Mouse (Mus musculus) heart, embryonic 10.5 days (tissue): ENCODE results near the gene Traf7. TPM values are rescaled to one million over a fixed set of nuclear protein-coding genes. Genes with fewer than 3 reads are reported as not detected.
A peak's percentile ranks its signal among the peaks of the same experiment; 100 is the strongest.

Source experiments
- DNase-seq: peaks from one replicate; pipeline ENCODE4 v3.0.0-alpha.2; 2017; ENCODE audit warnings: low spot score
- H3K27ac ChIP-seq: fragments of 300-500 bp; sonication (generic); 2 replicates; pipeline ENCODE4 v1.5.1; 2016; ENCODE audit warnings: mild to moderate bottlenecking
- H3K27me3 ChIP-seq: fragments of 300-500 bp; sonication (generic); 2 replicates; pipeline ENCODE4 v1.6.1; 2016; ENCODE audit warnings: mild to moderate bottlenecking; ENCODE audit not compliant: poor library complexity, insufficient read depth, severe bottlenecking
- H3K36me3 ChIP-seq: fragments of 300-500 bp; sonication (generic); 2 replicates; pipeline ENCODE4 v1.6.1; 2016; ENCODE audit warnings: mild to moderate bottlenecking, moderate library complexity
- H3K4me1 ChIP-seq: fragments of 300-500 bp; sonication (generic); 2 replicates; pipeline ENCODE4 v1.6.1; 2016; ENCODE audit warnings: mild to moderate bottlenecking
- H3K4me3 ChIP-seq: fragments of 300-500 bp; sonication (generic); 2 replicates; pipeline ENCODE4 v1.5.1; 2016; ENCODE audit warnings: mild to moderate bottlenecking, moderate library complexity
- H3K9me3 ChIP-seq: fragments of 300-500 bp; sonication (generic); 2 replicates; pipeline ENCODE4 v1.6.1; 2016; ENCODE audit warnings: mild to moderate bottlenecking, moderate library complexity
- WGBS: fragments of 180-500 bp; shearing (Covaris S2); methylation state at CpG from one replicate; pipeline ENCODE4 v1.1.7; 2016; 5-methylcytosine and 5-hydroxymethylcytosine counted together
- polyA plus RNA-seq: library from polyadenylated mRNA; unstranded; fragments of >200 nt; fragmentation: Nextera tagmentation; extraction: Ambion mirVana; gene quantifications from 2 replicates; pipeline ENCODE4 v1.2.1, GENCODE M21; 2016

The Traf7 gene
- polyA plus RNA-seq, 1 experiment from 2014 or later: 93.5 TPM

DNA sequence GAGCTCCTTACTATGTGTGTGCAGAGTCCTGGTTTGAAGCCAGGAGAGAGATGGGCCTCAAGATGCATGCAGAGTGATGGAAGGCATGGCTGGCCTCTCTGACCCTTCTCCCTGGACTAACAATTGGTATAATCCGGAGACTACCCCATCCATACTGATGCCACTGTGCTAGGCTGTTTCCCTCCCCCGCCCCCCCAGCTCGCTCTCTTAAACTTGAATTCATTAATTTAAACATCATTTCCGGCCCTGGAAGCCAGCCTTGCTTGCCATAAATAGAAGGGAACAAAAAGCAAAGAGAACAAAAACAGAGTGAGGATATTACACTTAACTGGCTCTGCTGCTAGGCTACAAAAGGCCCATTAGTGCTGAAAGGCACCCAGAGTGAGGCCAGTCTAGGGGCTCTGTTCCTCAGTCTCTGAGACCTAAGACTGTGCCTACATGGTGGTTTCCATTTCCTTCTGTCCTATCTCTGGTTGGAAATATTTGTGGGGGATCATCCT lies 30.9 kb upstream of the Traf7 start:
- 76% methylated on average over 4 of the region's 4 CpGs for WGBS
- no peak for DNase-seq

DNA sequence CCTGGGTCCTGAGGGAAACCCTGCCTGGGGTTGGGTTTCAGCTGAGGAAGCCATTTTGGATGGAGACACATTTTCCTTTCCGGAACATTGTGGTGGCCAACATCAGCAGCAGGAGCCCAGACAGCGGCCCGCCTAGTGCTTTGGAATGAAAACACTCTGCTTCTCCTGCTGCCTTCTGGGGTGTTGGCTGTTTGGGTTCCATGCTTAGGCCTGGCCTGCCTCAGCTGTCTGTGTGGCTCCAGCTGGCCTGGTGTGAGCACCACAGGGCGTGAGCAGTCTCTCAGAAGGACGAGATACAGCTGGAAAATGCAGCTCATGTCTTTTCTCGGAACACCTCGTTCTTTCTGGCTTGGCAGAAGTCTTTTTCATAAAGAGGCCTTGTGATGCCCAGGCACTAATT lies 29.4 kb upstream of the Traf7 start:
- Histone ChIP-seq H3K27ac (no peak overlapping the region), H3K9me3 (no peaks in the 10 kb centered on the region), H3K4me3 (no peak overlapping the region), H3K36me3 (no peaks in the 10 kb centered on the region; the same call in 1 of the 2 replicates), H3K27me3 (no peaks in the 10 kb centered on the region), H3K4me1 (peaks cover 32% of the 10 kb centered on the region)
- WGBS: 81% methylated on average over 7 of the region's 7 CpGs
- DNase-seq: no peak

More for the DNA sequence above, 30.9 kb upstream of the Traf7 start:
- Histone ChIP-seq H3K4me3 (no peak overlapping the region), H3K4me1 (peaks cover 38% of the 10 kb centered on the region), H3K27me3 (no peaks in the 10 kb centered on the region), H3K36me3 (no peaks in the 10 kb centered on the region; the same call in 1 of the 2 replicates), H3K27ac (peak overlapping the region; percentile 49; the same call in 1 of the 2 replicates), H3K9me3 (no peaks in the 10 kb centered on the region)

DNA sequence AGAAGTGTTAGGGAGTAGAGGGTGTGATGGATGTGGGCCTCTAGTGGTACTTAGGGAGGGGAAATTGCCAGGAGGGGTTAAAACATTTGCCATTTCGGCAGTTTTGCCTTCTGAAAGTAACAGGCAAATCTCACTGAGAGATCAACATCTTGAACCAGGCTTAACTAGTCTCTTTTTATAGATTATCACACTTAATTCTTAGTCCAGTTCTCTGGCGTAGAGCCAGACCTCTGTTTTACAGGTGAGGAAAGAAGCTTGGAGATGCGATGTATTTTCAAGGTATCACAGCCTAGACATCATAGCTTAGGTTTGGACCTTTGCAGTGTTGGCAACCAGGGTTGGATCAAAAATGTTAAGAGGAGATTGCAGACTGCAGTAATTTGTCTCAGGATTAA lies 23.3 kb upstream of the Traf7 start:
- H3K27ac ChIP-seq: peak overlapping the region; percentile 97
- H3K9me3 ChIP-seq: no peaks in the 10 kb centered on the region
- WGBS: 65% methylated on average over 3 of the region's 3 CpGs

DNA sequence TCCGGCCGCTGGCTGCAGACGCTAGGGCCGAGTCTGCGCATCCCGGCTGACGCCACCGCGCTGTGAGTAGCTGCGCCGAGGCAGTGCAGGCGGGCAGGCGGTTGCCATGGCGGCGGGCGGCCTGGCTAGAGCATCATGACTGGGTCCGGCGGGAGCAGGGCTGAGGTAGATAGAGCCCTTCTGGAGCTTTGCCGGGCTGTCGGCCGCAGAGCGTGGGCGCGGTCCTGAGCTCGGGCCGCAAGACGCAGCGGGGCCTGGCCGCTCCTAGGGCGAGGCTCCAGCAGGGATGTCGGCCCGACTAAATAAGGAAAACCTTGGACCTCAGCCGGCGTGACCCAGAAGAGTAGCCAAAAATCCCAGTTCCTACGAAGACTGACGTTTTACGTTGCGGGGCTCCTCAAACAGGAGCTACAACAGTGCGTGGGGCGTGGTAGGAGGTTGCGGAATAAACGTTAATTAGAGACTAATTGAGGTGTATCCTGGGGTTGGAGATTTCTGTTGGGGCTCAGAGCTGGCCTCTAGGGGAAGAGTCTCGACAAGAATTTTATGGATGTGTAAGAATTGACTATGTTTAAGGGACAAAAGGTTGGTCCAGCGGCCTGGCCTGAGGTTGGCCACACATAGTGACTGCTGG lies 22.8 kb upstream of the Traf7 start:
- Histone ChIP-seq H3K4me3 (peak overlapping the region; percentile 86), H3K27ac (peak overlapping the region; percentile 97), H3K27me3 (peaks cover 17% of the 10 kb centered on the region; the same call in 1 of the 2 replicates), H3K4me1 (peaks cover 22% of the 10 kb centered on the region), H3K36me3 (peaks cover 4% of the 10 kb centered on the region), H3K9me3 (no peaks in the 10 kb centered on the region)
- under 1% methylated on average over 44 of the region's 44 CpGs for whole genome bisulfite sequencing
- DNase-seq: peak; percentile 93

More for the DNA sequence above, 23.3 kb upstream of the Traf7 start:
- Histone ChIP-seq H3K27me3 (peaks cover 17% of the 10 kb centered on the region; the same call in 1 of the 2 replicates), H3K4me1 (peaks cover 22% of the 10 kb centered on the region), H3K36me3 (peaks cover 4% of the 10 kb centered on the region), H3K4me3 (peak overlapping the region; percentile 86)
- no peak for DNase-seq

DNA sequence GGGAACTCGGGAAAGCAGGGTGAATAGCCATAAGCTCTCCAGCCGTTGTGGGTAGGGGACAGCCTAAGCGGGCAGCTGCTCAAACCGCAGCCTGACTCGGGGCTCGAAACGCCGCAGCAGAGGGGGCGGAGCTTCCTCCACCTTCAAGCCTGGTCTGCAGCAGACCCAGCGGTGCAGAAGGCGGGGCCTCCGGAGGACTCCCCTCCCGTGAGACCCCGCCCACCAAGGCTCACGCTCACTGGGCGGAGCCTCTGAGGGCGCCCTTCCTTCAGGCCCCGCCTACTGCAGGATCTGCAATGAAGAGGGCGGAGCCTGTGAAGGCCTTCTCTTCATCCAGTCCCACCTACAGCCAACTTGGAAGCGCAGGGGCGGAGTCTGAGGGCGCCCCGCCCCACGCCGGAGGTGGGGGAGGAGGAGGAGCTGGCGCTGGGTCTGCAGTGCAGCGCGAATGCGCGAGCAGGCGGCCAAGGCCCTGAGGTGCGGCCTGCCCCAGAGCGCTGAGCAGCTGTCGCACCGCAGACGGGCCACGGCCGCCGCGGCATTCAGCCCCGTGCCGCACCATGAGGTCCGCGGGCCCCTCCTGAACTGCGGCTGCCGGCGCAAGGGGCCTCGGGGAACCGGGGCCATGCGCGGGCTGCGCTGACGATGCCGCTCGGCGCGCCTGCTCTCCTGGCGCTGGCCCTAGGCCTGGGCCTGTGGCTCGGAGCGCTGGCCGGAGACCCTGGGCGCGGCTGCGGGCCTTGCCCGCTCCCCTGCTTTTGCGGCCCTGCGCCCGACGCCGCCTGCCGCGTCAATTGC lies 22.1 kb upstream of the Traf7 start, which contains the start of gene Pkd1:
Gene Pkd1 (plus strand): TSS at position 217 of the 798 bp plus-strand sequence.
- peak within 1 kb of the TSS; percentile 86 for H3K4me3 ChIP-seq
- H3K27me3 ChIP-seq: peaks cover 20% of the 10 kb centered on the region
- H3K9me3 ChIP-seq: no peaks in the 10 kb centered on the region
- H3K4me1 ChIP-seq: peaks cover 23% of the 10 kb centered on the region
- DNase-seq: peak; percentile 100
- under 1% methylated on average over 72 of the region's 72 CpGs for WGBS
- H3K27ac ChIP-seq: peak within 1 kb of the TSS; percentile 97
- peaks cover 4% of the 10 kb centered on the region for H3K36me3 ChIP-seq

DNA sequence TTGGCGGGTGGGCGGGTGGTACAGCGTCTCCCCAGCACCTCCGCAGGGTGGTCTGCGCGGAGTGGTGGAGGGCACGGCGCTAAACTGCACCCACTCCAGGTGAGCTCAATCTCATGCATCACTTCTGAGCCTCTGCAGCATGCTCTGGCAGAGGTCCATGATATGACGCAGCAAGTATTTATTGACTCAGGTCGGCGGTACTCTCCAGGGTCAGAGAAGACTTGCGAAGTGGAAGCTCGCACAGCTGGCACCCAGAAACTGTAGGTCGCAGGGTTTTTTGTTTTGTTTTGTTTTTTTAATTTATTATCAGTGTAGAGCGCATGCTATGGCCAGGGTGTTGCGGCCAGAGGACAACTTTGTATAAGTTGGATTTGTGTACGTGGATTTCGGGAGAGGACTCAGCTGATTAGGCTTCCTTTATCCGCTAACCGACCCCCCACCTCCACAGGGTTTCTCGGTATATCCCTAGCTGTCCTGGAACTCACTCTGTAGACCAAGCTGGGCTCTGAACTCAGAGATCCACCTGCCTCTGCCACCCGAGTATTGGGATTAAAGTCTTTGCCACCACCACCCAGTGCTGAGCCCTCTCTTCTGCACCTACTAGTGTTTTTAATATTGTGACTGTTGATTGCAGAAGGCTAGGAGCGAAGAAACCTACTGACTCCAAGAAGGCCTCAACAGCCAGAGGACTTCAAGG lies 21.3 kb upstream of the Traf7 start:
- WGBS: 3% methylated on average over 23 of the region's 23 CpGs
- H3K27ac ChIP-seq: peak overlapping the region; percentile 97
- H3K36me3 ChIP-seq: peaks cover 4% of the 10 kb centered on the region; the same call in 1 of the 2 replicates
- peak overlapping the region; percentile 86 for H3K4me3 ChIP-seq
- no peaks in the 10 kb centered on the region for H3K9me3 ChIP-seq
- peaks cover 27% of the 10 kb centered on the region for H3K4me1 ChIP-seq
- no peak for DNase-seq
- peaks cover 25% of the 10 kb centered on the region for H3K27me3 ChIP-seq

DNA sequence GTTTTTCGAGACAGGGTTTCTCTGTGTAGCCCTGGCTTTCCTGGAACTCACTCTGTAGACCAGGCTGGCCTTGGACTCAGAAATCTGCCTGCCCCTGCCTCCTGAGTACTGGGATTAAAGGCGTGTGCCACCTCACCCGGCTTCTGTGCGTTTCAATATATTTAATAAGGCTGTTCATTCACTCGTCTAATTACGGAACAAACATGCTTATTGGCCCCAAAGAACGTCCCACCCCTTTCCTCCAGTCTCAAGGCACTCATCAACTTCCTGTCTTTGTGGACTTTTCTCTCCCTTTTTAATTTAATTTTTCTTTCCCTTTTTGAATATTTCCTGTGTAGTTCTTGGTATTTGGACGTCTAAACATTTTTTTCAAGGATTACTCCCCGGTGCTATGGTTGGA lies 20.7 kb upstream of the Traf7 start:
- 41% methylated on average over 9 of the region's 9 CpGs for WGBS
- Histone ChIP-seq H3K9me3 (no peaks in the 10 kb centered on the region), H3K36me3 (peaks cover 4% of the 10 kb centered on the region; the same call in 1 of the 2 replicates), H3K4me3 (peak overlapping the region; percentile 86), H3K27ac (no peak overlapping the region), H3K4me1 (peaks cover 27% of the 10 kb centered on the region), H3K27me3 (peaks cover 25% of the 10 kb centered on the region)
- no peak for DNase-seq

DNA sequence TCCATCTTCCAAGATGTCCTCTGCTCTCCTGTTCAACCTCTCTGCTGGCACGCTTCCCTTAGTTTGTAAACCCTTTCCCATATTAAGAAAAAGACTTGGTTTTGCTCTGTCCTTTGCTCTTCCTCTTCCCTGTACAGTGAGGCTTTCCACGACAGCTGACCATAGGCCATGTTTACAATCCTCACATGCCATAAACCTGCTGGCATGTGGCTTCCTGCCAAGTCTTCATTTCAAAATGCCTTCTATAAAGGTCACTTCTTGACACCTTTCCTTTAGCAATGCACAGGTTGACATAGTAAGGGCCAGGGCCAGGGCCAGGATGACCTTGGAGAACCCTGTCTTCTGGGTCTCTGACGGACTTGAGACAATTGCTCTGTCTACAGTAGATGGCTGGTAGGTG lies 18.5 kb upstream of the Traf7 start:
- Histone ChIP-seq H3K4me3 (no peak overlapping the region), H3K36me3 (peaks cover 4% of the 10 kb centered on the region; the same call in 1 of the 2 replicates), H3K9me3 (no peaks in the 10 kb centered on the region), H3K27me3 (peaks cover 25% of the 10 kb centered on the region), H3K4me1 (peaks cover 20% of the 10 kb centered on the region), H3K27ac (no peak overlapping the region)
- no peak for DNase-seq
- WGBS: 87% methylated on average over 3 of the region's 3 CpGs

DNA sequence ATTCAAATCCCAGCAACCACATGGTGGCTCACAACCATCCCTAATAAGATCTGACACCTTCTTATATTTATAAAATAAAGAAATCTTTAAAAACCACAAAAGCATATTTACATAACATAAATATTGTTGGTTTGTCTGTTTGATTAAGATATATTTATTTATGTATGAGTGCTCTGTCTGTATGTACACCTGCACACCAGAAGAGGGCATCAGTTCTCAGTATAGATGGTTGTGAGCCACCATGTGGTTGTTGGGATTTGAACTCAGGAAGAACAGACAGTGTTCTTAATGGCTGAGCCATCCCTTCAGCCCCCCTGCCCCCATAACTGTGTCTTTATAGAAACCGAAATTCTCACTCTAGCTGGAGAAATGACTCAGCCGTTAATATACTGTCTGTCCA lies 17.5 kb upstream of the Traf7 start:
- Histone ChIP-seq H3K27ac (no peak overlapping the region), H3K36me3 (peaks cover 4% of the 10 kb centered on the region; the same call in 1 of the 2 replicates), H3K27me3 (peaks cover 25% of the 10 kb centered on the region), H3K4me3 (no peak overlapping the region), H3K4me1 (peaks cover 11% of the 10 kb centered on the region), H3K9me3 (no peaks in the 10 kb centered on the region)
- 88% methylated on average over 2 of the region's 2 CpGs for WGBS
- DNase-seq: no peak

DNA sequence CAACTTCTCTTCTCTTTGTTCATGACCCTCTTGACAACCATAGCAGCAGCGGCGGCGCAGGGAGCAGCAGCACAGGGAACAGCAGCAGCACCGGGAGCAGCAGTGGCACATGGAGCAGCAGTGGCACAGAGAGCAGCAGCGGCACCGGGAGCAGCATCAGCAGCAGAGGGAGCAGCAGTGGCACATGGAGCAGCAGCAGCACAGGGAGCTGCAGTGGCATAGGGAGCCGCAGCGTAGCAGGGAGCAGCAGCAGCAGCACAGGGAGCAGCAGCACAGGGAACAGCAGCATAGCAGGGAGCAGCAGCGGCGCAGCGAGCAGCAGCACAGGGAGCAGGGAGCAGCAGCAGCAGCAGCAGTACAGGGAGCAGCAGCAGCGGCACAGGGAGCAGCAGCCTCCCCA lies 16.9 kb upstream of the Traf7 start:
- H3K4me3 ChIP-seq: peak overlapping the region; percentile 41
- peaks cover 5% of the 10 kb centered on the region for H3K4me1 ChIP-seq
- no peak for DNase-seq
- 15% methylated on average over 12 of the region's 12 CpGs for WGBS
- no peaks in the 10 kb centered on the region for H3K9me3 ChIP-seq
- H3K36me3 ChIP-seq: peaks cover under 1% of the 10 kb centered on the region; the same call in 1 of the 2 replicates
- peaks cover 25% of the 10 kb centered on the region for H3K27me3 ChIP-seq
- H3K27ac ChIP-seq: peak overlapping the region; percentile 44; the same call in 1 of the 2 replicates

DNA sequence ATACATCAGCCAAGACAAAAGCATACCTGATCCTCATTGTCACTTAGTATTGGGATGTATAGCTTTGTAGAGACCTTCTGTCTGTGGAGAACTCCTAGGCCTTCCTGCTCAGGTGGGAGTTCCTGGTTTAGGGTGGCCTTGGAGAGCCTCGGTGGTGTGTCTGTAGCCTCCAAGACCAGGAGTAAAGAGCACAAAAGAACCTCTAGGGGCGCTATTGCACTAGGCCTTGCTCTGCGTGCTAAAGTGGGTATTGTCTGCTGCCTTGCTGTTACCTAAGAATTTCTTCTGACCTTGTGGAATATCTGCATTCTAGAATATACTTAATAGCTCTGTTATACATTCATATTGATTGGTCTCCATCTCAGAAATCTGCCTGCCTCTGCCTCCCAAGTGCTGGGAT lies 12.6 kb upstream of the Traf7 start:
- no peak overlapping the region for H3K27ac ChIP-seq
- WGBS: 12% methylated on average over 3 of the region's 3 CpGs
- no peaks in the 10 kb centered on the region for H3K9me3 ChIP-seq
- H3K4me1 ChIP-seq: peaks cover 8% of the 10 kb centered on the region
- H3K4me3 ChIP-seq: no peak overlapping the region
- H3K27me3 ChIP-seq: peaks cover 7% of the 10 kb centered on the region
- H3K36me3 ChIP-seq: no peaks in the 10 kb centered on the region
- DNase-seq: no peak

DNA sequence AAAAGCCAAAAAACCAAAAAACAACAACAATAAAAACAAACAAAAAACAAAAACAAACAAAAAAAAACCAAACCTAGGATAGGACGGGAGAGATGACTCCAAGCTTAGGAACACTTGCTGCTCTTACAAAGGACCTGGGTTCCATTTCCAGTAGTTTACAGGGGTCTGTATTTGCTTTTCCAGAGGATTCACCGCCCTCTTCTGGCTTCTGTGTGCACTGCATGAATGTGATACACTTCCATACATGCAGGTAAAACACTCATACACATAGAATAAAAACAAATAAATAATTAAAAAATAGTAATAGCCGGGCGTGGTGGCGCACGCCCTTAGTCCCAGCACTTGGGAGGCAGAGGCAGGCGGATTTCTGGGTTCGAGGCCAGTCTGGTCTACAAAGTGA lies 11.2 kb upstream of the Traf7 start:
- WGBS: 66% methylated on average over 8 of the region's 8 CpGs
- no peak overlapping the region for H3K27ac ChIP-seq
- no peak overlapping the region for H3K4me3 ChIP-seq
- H3K9me3 ChIP-seq: no peaks in the 10 kb centered on the region
- H3K4me1 ChIP-seq: 0 out of 2 replicates have a peak, but pooled peaks cover 6% of the 10 kb centered on the region
- DNase-seq: no peak
- no peaks in the 10 kb centered on the region for H3K36me3 ChIP-seq
- no peaks in the 10 kb centered on the region for H3K27me3 ChIP-seq
